Mouse (Mus musculus): ENCODE measurements at regions not wholly inside any gene's neighbourhood (a gene's known extent, or its start where the extent isn't known, plus 50 kb on each side); places are given as distances from the start of the nearest gene placed in this dataset.
A peak's percentile ranks its signal among the peaks of the same experiment; 100 is the strongest.
"Not testable (repeated sequence)": the region's sequence is repeated elsewhere in the genome, so short reads cannot be mapped to it uniquely, and the experiment has no call there.

- not testable (repeated sequence) for H3K4me3 ChIP-seq (replicated peaks); H3K4me1 ChIP-seq (replicated peaks); H3K4me2 ChIP-seq (replicated peaks); H3K36me3 ChIP-seq; H3K9me3 ChIP-seq; H3K27me3 ChIP-seq (replicated peaks); H3K9ac ChIP-seq; H3K27ac ChIP-seq
- peak; percentile 91 for ATAC-seq
- 46% methylated on average over 3 of the region's 3 CpGs for WGBS
Observed at GRCm38 (mm10) chr3:59563486-59564006, 166.0 kb upstream of the Gm5538 start.

- H3K36me3 ChIP-seq, result no peaks in the 10 kb centered on the region
- no peaks in the 10 kb centered on the region for H3K4me1 ChIP-seq (replicated peaks)
- no peak overlapping the region for H3K4me2 ChIP-seq (replicated peaks)
- H3K9me3 ChIP-seq, result no peaks in the 10 kb centered on the region
- no peak overlapping the region for H3K27ac ChIP-seq
- ATAC-seq, result no peak
- H3K9ac ChIP-seq, result no peak overlapping the region
- H3K4me3 ChIP-seq (replicated peaks), result no peak overlapping the region
- H3K27me3 ChIP-seq (replicated peaks), result no peaks in the 10 kb centered on the region
- WGBS, result 77% methylated on average over 2 of the region's 2 CpGs
Observed at GRCm38 (mm10) chr3:59542621-59543020, 187.0 kb upstream of the Gm5538 start.

- H3K4me3 ChIP-seq (replicated peaks); H3K4me2 ChIP-seq (replicated peaks); H3K27ac ChIP-seq; H3K9me3 ChIP-seq; H3K9ac ChIP-seq; H3K4me1 ChIP-seq (replicated peaks); H3K27me3 ChIP-seq (replicated peaks); ATAC-seq; H3K36me3 ChIP-seq: not testable (repeated sequence)
Observed at GRCm38 (mm10) chr3:59540547-59540946, 189.0 kb upstream of the Gm5538 start.

GRCm38 (mm10) chr3:59539893-59540292 lies 189.7 kb upstream of the Gm5538 start:
- not testable (repeated sequence) for H3K9ac ChIP-seq; H3K9me3 ChIP-seq; H3K4me2 ChIP-seq (replicated peaks); H3K4me3 ChIP-seq (replicated peaks); H3K27ac ChIP-seq; H3K4me1 ChIP-seq (replicated peaks); H3K27me3 ChIP-seq (replicated peaks); ATAC-seq; H3K36me3 ChIP-seq
- 83% methylated on average over 3 of the region's 3 CpGs for WGBS

- Histone ChIP-seq H3K4me2 (replicated peaks) (no peak overlapping the region), H3K27ac (no peak overlapping the region), H3K4me3 (replicated peaks) (no peak overlapping the region), H3K4me1 (replicated peaks) (no peaks in the 10 kb centered on the region), H3K9ac (no peak overlapping the region), H3K36me3 (no peaks in the 10 kb centered on the region), H3K27me3 (replicated peaks) (no peaks in the 10 kb centered on the region), H3K9me3 (no peaks in the 10 kb centered on the region)
- ATAC-seq, result peak; percentile 83
- WGBS, result 61% methylated on average over 2 of the region's 2 CpGs
Observed at GRCm38 (mm10) chr3:59531311-59531834, 187.2 kb upstream of the Igsf10 start.

GRCm38 (mm10) chr3:59530592-59531310 lies 186.6 kb upstream of the Igsf10 start:
- ATAC-seq, result peak; percentile 93
- no peak overlapping the region for H3K9ac ChIP-seq
- 47% methylated on average over 9 of the region's 9 CpGs for WGBS
- H3K4me3 ChIP-seq (replicated peaks), result no peak overlapping the region
- H3K4me1 ChIP-seq (replicated peaks), result no peaks in the 10 kb centered on the region
- H3K27ac ChIP-seq, result no peak overlapping the region
- no peaks in the 10 kb centered on the region for H3K9me3 ChIP-seq
- no peaks in the 10 kb centered on the region for H3K27me3 ChIP-seq (replicated peaks)
- H3K4me2 ChIP-seq (replicated peaks), result no peak overlapping the region
- H3K36me3 ChIP-seq, result no peaks in the 10 kb centered on the region

- H3K27me3 ChIP-seq (replicated peaks), result no peaks in the 10 kb centered on the region
- H3K9me3 ChIP-seq, result no peaks in the 10 kb centered on the region
- WGBS, result 63% methylated on average over 1 of the region's 1 CpGs
- peak; percentile 65 for ATAC-seq
- no peak overlapping the region for H3K27ac ChIP-seq
- H3K4me1 ChIP-seq (replicated peaks), result no peaks in the 10 kb centered on the region
- no peak overlapping the region for H3K4me3 ChIP-seq (replicated peaks)
- H3K36me3 ChIP-seq, result no peaks in the 10 kb centered on the region
- H3K4me2 ChIP-seq (replicated peaks), result no peak overlapping the region
- no peak overlapping the region for H3K9ac ChIP-seq
Observed at GRCm38 (mm10) chr3:59520766-59521165, 176.6 kb upstream of the Igsf10 start.

GRCm38 (mm10) chr3:59478095-59478494 lies 133.9 kb upstream of the Igsf10 start:
- H3K4me3 ChIP-seq (replicated peaks), result no peak overlapping the region
- H3K4me2 ChIP-seq (replicated peaks), result no peak overlapping the region
- no peak overlapping the region for H3K27ac ChIP-seq
- no peak for ATAC-seq
- H3K36me3 ChIP-seq, result no peaks in the 10 kb centered on the region
- 28% methylated on average over 5 of the region's 5 CpGs for WGBS
- H3K9ac ChIP-seq, result no peak overlapping the region
- no peaks in the 10 kb centered on the region for H3K27me3 ChIP-seq (replicated peaks)
- H3K4me1 ChIP-seq (replicated peaks), result no peaks in the 10 kb centered on the region
- no peaks in the 10 kb centered on the region for H3K9me3 ChIP-seq

- ATAC-seq, result no peak
- Histone ChIP-seq H3K9me3 (no peaks in the 10 kb centered on the region), H3K4me2 (replicated peaks) (no peak overlapping the region), H3K4me1 (replicated peaks) (no peaks in the 10 kb centered on the region), H3K36me3 (no peaks in the 10 kb centered on the region), H3K27me3 (replicated peaks) (no peaks in the 10 kb centered on the region), H3K9ac (no peak overlapping the region), H3K4me3 (replicated peaks) (no peak overlapping the region), H3K27ac (no peak overlapping the region)
- WGBS, result 52% methylated on average over 6 of the region's 6 CpGs
Observed at GRCm38 (mm10) chr3:59477441-59478061, 133.4 kb upstream of the Igsf10 start.

GRCm38 (mm10) chr3:59468956-59469355 lies 124.8 kb upstream of the Igsf10 start:
- Histone ChIP-seq H3K4me3 (replicated peaks) (no peak overlapping the region), H3K27me3 (replicated peaks) (no peaks in the 10 kb centered on the region), H3K4me1 (replicated peaks) (no peaks in the 10 kb centered on the region), H3K27ac (no peak overlapping the region), H3K4me2 (replicated peaks) (no peak overlapping the region), H3K36me3 (no peaks in the 10 kb centered on the region), H3K9me3 (no peaks in the 10 kb centered on the region), H3K9ac (no peak overlapping the region)
- 52% methylated on average over 1 of the region's 1 CpGs for WGBS
- ATAC-seq, result no peak

GRCm38 (mm10) chr3:59462341-59463158 lies 118.4 kb upstream of the Igsf10 start:
- H3K9ac ChIP-seq, result no peak overlapping the region
- no peaks in the 10 kb centered on the region for H3K9me3 ChIP-seq
- H3K4me2 ChIP-seq (replicated peaks), result no peak overlapping the region
- H3K27ac ChIP-seq, result no peak overlapping the region
- ATAC-seq, result no peak
- no peaks in the 10 kb centered on the region for H3K36me3 ChIP-seq
- no peak overlapping the region for H3K4me3 ChIP-seq (replicated peaks)
- H3K27me3 ChIP-seq (replicated peaks), result no peaks in the 10 kb centered on the region
- H3K4me1 ChIP-seq (replicated peaks), result no peaks in the 10 kb centered on the region
- 69% methylated on average over 3 of the region's 3 CpGs for WGBS

- Histone ChIP-seq H3K27me3 (replicated peaks) (no peaks in the 10 kb centered on the region), H3K36me3 (no peaks in the 10 kb centered on the region), H3K9me3 (no peaks in the 10 kb centered on the region), H3K9ac (no peak overlapping the region), H3K4me3 (replicated peaks) (no peak overlapping the region), H3K4me1 (replicated peaks) (no peaks in the 10 kb centered on the region), H3K4me2 (replicated peaks) (no peak overlapping the region), H3K27ac (no peak overlapping the region)
- 60% methylated on average over 1 of the region's 1 CpGs for WGBS
- ATAC-seq, result peak; percentile 34; the same call in 1 of the 2 replicates
Observed at GRCm38 (mm10) chr3:59456938-59457337, 112.7 kb upstream of the Igsf10 start.

All from intestine, embryonic 15.5 days (tissue).